Mouse (Mus musculus) intestine, embryonic 15.5 days (tissue): ENCODE measurements around the gene Golga4. TPM values are rescaled to one million over a fixed set of nuclear protein-coding genes. Genes with fewer than 3 reads are reported as not detected.
A peak's percentile ranks its signal among the peaks of the same experiment; 100 is the strongest.

Experiments used
- ATAC-seq: fragments of 200-750 bp; cut with Nextera tagmentation; 2 replicates; pipeline ENCODE4 v1.8.0; 2017; ENCODE audit warnings: moderate TSS enrichment, moderate library complexity
- H3K27ac ChIP-seq: fragments of 300-500 bp; sonication (generic); 2 replicates; pipeline ENCODE4 v1.5.1; 2015; ENCODE audit warnings: mild to moderate bottlenecking, inconsistent platforms
- H3K27me3 ChIP-seq: fragments of 300-500 bp; sonication (generic); replicated peaks from 2 replicates; pipeline ENCODE4 v1.6.1; 2015; ENCODE audit warnings: inconsistent platforms
- H3K36me3 ChIP-seq: fragments of 300-500 bp; sonication (generic); 2 replicates; pipeline ENCODE4 v1.6.1; 2015; ENCODE audit warnings: inconsistent platforms
- H3K4me1 ChIP-seq: fragments of 300-500 bp; sonication (generic); replicated peaks from 2 replicates; pipeline ENCODE4 v1.6.1; 2015; ENCODE audit warnings: inconsistent platforms
- H3K4me2 ChIP-seq: fragments of 300-500 bp; sonication (generic); replicated peaks from 2 replicates; pipeline ENCODE4 v1.6.1; 2015; ENCODE audit warnings: mild to moderate bottlenecking, inconsistent platforms
- H3K4me3 ChIP-seq: fragments of 300-500 bp; sonication (generic); replicated peaks from 2 replicates; pipeline ENCODE4 v1.5.1; 2015; ENCODE audit warnings: inconsistent platforms
- H3K9ac ChIP-seq: fragments of 300-500 bp; sonication (generic); 2 replicates; pipeline ENCODE4 v1.6.1; 2015; ENCODE audit warnings: inconsistent platforms
- H3K9me3 ChIP-seq: fragments of 300-500 bp; sonication (generic); 2 replicates; pipeline ENCODE4 v1.6.1; 2016; ENCODE audit warnings: inconsistent platforms
- WGBS: fragments of 180-500 bp; shearing (Covaris S2); methylation state at CpG from one replicate; pipeline ENCODE4 v1.1.7; 2015; 5-methylcytosine and 5-hydroxymethylcytosine counted together
- polyA plus RNA-seq: library from polyadenylated mRNA; unstranded; fragments of >200 nt; fragmentation: Nextera tagmentation; extraction: Ambion mirVana; gene quantifications from 2 replicates; pipeline ENCODE4 v1.2.1, GENCODE M21; 2015

Gene Golga4
- polyA plus RNA-seq, 1 experiment from 2014 or later: 59.5 TPM

GRCm38 (mm10) chr9:118571701-118572100 lies 65.6 kb downstream of the Golga4 start:
- no peak overlapping the region for H3K27ac ChIP-seq
- no peaks in the 10 kb centered on the region for H3K9me3 ChIP-seq
- peaks cover 25% of the 10 kb centered on the region for H3K36me3 ChIP-seq
- no peaks in the 10 kb centered on the region for H3K4me1 ChIP-seq
- ATAC-seq: no peak
- no peaks in the 10 kb centered on the region for H3K27me3 ChIP-seq
- no peak overlapping the region for H3K9ac ChIP-seq
- H3K4me3 ChIP-seq: no peak overlapping the region
- no peak overlapping the region for H3K4me2 ChIP-seq
- 82% methylated on average over 4 of the region's 4 CpGs for WGBS

- no peak overlapping the region for H3K4me3 ChIP-seq
- WGBS: 91% methylated on average over 5 of the region's 5 CpGs
These were observed 68.8 kb downstream of the Golga4 start for GRCm38 (mm10) chr9:118574911-118575310.

DNA sequence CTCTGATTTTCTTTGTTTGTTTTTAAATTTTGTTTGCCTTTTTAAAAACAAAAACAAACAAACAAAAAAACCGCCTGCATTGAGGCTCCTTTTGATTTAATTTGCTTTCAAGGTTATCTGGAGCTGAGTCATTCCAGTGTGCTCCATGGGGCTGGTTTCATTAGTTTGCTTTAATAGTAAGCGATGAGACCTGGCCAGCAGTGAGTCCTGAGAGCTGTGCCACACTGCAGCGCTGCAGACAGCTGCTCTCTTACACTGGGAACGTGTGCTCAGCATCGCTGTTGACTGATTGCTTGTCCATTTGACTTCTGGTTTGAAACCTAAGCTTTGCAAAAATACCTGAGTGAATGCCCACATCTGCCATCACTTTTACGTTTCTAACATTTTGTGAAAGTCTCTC lies 74.3 kb downstream of the Golga4 start:
- Histone ChIP-seq H3K4me1 (no peaks in the 10 kb centered on the region), H3K9ac (no peak overlapping the region), H3K36me3 (peaks cover 22% of the 10 kb centered on the region), H3K4me2 (no peak overlapping the region), H3K9me3 (no peaks in the 10 kb centered on the region), H3K27ac (no peak overlapping the region), H3K4me3 (no peak overlapping the region), H3K27me3 (no peaks in the 10 kb centered on the region)
- 69% methylated on average over 6 of the region's 6 CpGs for WGBS
- ATAC-seq: no peak

More at GRCm38 (mm10) chr9:118574911-118575310, 68.8 kb downstream of the Golga4 start:
- H3K4me2 ChIP-seq: no peak overlapping the region
- H3K4me1 ChIP-seq: no peaks in the 10 kb centered on the region
- no peak overlapping the region for H3K27ac ChIP-seq
- no peaks in the 10 kb centered on the region for H3K9me3 ChIP-seq
- no peak overlapping the region for H3K9ac ChIP-seq
- no peaks in the 10 kb centered on the region for H3K27me3 ChIP-seq
- no peak for ATAC-seq
- peaks cover 21% of the 10 kb centered on the region for H3K36me3 ChIP-seq

- WGBS: 68% methylated on average over 6 of the region's 6 CpGs
- no peaks in the 10 kb centered on the region for H3K27me3 ChIP-seq
- no peak overlapping the region for H3K4me3 ChIP-seq
- H3K4me1 ChIP-seq: no peaks in the 10 kb centered on the region
- H3K9me3 ChIP-seq: no peaks in the 10 kb centered on the region
- H3K27ac ChIP-seq: no peak overlapping the region
- H3K9ac ChIP-seq: no peak overlapping the region
- H3K4me2 ChIP-seq: no peak overlapping the region
- H3K36me3 ChIP-seq: peaks cover 17% of the 10 kb centered on the region
- ATAC-seq: no peak
These were observed 76.7 kb downstream of the Golga4 start for GRCm38 (mm10) chr9:118582757-118583156.

DNA sequence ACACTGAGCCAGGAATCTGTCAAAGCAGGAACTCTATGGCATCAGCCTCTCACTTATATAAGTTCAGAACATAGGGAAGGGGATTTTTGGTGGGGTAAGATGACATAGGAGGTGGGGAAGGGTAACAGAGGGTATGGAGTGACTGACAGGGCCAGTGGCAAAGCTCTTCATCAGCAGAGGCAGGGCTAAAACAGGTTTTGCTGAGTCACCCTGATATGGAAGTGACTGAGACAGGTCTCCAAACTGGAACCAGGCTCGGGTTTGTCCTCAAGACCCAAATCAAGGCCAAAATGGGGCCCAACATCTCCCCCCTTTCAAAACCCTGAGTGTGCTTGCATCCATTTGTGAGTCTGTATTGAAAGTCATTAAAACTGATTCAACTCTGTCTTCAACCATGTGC lies 78.8 kb downstream of the Golga4 start:
- WGBS: 90% methylated on average over 1 of the region's 1 CpGs
- Histone ChIP-seq H3K27me3 (no peaks in the 10 kb centered on the region), H3K4me1 (0 out of 2 replicates have a peak, but pooled peaks cover 3% of the 10 kb centered on the region), H3K9me3 (no peaks in the 10 kb centered on the region), H3K9ac (no peak overlapping the region), H3K36me3 (peaks cover 12% of the 10 kb centered on the region), H3K4me2 (no peak overlapping the region), H3K27ac (no peak overlapping the region), H3K4me3 (no peak overlapping the region)
- no peak for ATAC-seq

GRCm38 (mm10) chr9:118585998-118586397 lies 79.9 kb downstream of the Golga4 start:
- Histone ChIP-seq H3K27ac (no peak overlapping the region), H3K27me3 (no peaks in the 10 kb centered on the region), H3K36me3 (peaks cover 12% of the 10 kb centered on the region), H3K4me2 (no peak overlapping the region), H3K4me1 (peaks cover 8% of the 10 kb centered on the region; the same call in 1 of the 2 replicates), H3K9me3 (no peaks in the 10 kb centered on the region), H3K9ac (no peak overlapping the region), H3K4me3 (no peak overlapping the region)
- ATAC-seq: no peak
- WGBS: 73% methylated on average over 6 of the region's 6 CpGs

DNA sequence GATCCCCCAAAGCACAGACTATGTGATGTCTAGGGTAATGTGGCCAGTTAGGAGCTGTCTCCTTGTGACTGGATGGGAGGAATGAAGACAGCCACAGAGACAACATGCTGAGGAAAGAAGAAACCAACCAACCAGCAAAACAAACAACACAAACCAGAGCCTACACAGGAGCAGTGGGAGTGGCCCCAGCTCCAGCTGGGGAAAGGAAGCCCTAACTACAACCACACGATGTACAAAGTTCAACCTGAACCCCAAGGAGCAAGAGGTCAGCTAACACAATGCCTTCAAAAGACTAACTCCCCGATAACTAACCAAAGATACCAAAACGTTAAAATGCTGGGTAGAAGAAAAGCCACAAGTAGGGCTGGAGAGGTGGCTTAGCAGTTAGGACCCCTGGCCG lies 81.0 kb downstream of the Golga4 start:
- 54% methylated on average over 4 of the region's 4 CpGs for WGBS
- H3K27ac ChIP-seq: no peak overlapping the region

GRCm38 (mm10) chr9:118589249-118589648 lies 83.2 kb downstream of the Golga4 start:
- Histone ChIP-seq H3K36me3 (peaks cover 4% of the 10 kb centered on the region; the same call in 1 of the 2 replicates), H3K9ac (no peak overlapping the region), H3K9me3 (no peaks in the 10 kb centered on the region), H3K4me1 (peaks cover 11% of the 10 kb centered on the region), H3K27me3 (no peaks in the 10 kb centered on the region), H3K4me3 (no peak overlapping the region), H3K4me2 (no peak overlapping the region), H3K27ac (no peak overlapping the region)
- ATAC-seq: no peak
- 33% methylated on average over 3 of the region's 3 CpGs for WGBS

More for the DNA sequence above, 81.0 kb downstream of the Golga4 start:
- no peak for ATAC-seq
- Histone ChIP-seq H3K4me2 (no peak overlapping the region), H3K9me3 (no peaks in the 10 kb centered on the region), H3K27me3 (no peaks in the 10 kb centered on the region), H3K4me3 (no peak overlapping the region), H3K9ac (no peak overlapping the region), H3K4me1 (peaks cover 8% of the 10 kb centered on the region), H3K36me3 (peaks cover 12% of the 10 kb centered on the region)

DNA sequence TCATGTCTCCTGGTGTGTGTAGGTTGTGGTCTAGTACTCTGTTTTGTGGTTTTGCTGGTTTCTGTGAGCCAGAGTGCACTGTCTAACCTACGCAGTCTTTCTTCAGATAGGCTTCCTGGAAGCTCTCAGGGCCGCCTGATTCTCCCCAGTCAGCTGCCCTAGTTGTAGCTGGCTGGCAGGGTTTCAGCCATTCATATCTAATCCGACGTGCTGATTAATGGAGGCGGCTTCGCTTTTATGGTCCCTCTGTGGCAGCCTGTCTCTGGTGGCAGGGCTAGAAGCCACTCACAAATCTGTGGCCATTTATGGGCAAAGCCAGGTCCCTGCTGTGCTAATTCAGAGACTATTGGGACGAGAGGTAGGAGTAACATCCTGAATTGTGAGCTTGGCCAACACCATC lies 84.2 kb downstream of the Golga4 start:
- WGBS: 57% methylated on average over 7 of the region's 7 CpGs
- no peak overlapping the region for H3K4me3 ChIP-seq

DNA sequence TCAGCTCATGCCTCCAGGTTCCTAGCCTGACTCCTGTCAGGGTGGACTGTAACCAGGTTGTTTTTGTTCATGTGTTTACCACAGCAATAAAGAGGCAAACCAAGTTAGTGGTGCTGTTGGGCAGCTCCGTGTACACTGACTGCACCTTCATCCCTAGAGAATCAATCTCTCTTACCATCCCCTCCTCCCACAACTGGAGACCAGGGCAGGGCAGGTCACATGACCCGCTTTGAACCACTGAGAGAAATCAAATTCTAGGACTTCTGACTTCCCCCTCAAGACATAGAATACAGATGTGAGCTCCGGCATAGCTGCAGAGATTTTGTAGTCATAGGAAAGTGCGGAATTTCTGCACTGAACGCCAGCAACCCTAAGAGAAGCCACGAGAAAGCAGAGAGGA lies 85.6 kb downstream of the Golga4 start:
- 71% methylated on average over 6 of the region's 6 CpGs for WGBS
- no peak overlapping the region for H3K4me2 ChIP-seq

More for the DNA sequence above, 84.2 kb downstream of the Golga4 start:
- Histone ChIP-seq H3K27me3 (no peaks in the 10 kb centered on the region), H3K36me3 (no peaks in the 10 kb centered on the region; the same call in 1 of the 2 replicates), H3K27ac (0 out of 2 replicates have a peak overlapping the region, but pooled peaks have one; percentile 56), H3K9me3 (no peaks in the 10 kb centered on the region), H3K4me1 (peaks cover 11% of the 10 kb centered on the region), H3K4me2 (no peak overlapping the region), H3K9ac (no peak overlapping the region)
- peak; percentile 73 for ATAC-seq

GRCm38 (mm10) chr9:118592585-118593249 lies 86.7 kb downstream of the Golga4 start:
- Histone ChIP-seq H3K4me2 (no peak overlapping the region), H3K27me3 (no peaks in the 10 kb centered on the region), H3K9ac (no peak overlapping the region), H3K4me3 (no peak overlapping the region), H3K9me3 (no peaks in the 10 kb centered on the region), H3K27ac (no peak overlapping the region), H3K4me1 (peaks cover 11% of the 10 kb centered on the region), H3K36me3 (no peaks in the 10 kb centered on the region)
- ATAC-seq: peak; percentile 39; the same call in 1 of the 2 replicates
- WGBS: 49% methylated on average over 13 of the region's 13 CpGs

More for the DNA sequence above, 85.6 kb downstream of the Golga4 start:
- H3K9me3 ChIP-seq: no peaks in the 10 kb centered on the region
- H3K4me1 ChIP-seq: peaks cover 11% of the 10 kb centered on the region
- H3K27me3 ChIP-seq: no peaks in the 10 kb centered on the region
- no peaks in the 10 kb centered on the region; the same call in 1 of the 2 replicates for H3K36me3 ChIP-seq
- no peak overlapping the region for H3K4me3 ChIP-seq
- ATAC-seq: no peak
- no peak overlapping the region for H3K27ac ChIP-seq
- no peak overlapping the region for H3K9ac ChIP-seq

- Histone ChIP-seq H3K4me3 (no peak overlapping the region), H3K9me3 (no peaks in the 10 kb centered on the region), H3K4me2 (no peak overlapping the region), H3K9ac (no peak overlapping the region), H3K36me3 (no peaks in the 10 kb centered on the region), H3K27ac (no peak overlapping the region), H3K4me1 (peaks cover 11% of the 10 kb centered on the region), H3K27me3 (no peaks in the 10 kb centered on the region)
- no peak for ATAC-seq
- WGBS: 80% methylated on average over 8 of the region's 8 CpGs
These were observed 87.4 kb downstream of the Golga4 start for GRCm38 (mm10) chr9:118593443-118593842.

DNA sequence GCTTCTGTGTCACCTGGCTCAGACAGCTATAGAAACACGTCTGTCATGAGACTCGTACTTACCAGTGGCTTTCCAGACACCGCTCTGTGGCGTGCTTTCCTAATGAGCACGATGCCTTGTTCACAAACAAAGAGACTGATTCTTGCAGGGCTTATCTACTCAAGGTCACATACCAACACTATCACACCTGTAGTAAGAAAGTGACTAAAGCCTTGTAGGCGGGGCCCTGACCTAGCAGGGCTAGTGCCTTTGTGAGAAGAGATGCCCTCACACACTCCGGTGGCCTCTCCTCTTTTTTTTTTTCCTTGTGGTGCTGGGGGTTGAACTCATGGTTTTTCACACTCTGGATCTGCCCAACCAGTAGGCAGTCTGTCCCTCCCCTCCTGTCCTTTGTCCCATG lies 90.7 kb downstream of the Golga4 start:
- peak; percentile 75 for ATAC-seq
- H3K27me3 ChIP-seq: no peaks in the 10 kb centered on the region

More for the DNA sequence above, 90.7 kb downstream of the Golga4 start:
- no peaks in the 10 kb centered on the region for H3K9me3 ChIP-seq
- peaks cover 2% of the 10 kb centered on the region; the same call in 1 of the 2 replicates for H3K4me1 ChIP-seq
- no peak overlapping the region for H3K9ac ChIP-seq
- H3K4me3 ChIP-seq: no peak overlapping the region
- no peak overlapping the region for H3K27ac ChIP-seq
- 61% methylated on average over 7 of the region's 7 CpGs for WGBS
- no peaks in the 10 kb centered on the region for H3K36me3 ChIP-seq
- H3K4me2 ChIP-seq: no peak overlapping the region
